Mouse (Mus musculus): Measurements from ENCODE around the gene Tril. TPM values are rescaled to one million over a fixed set of nuclear protein-coding genes. Genes with fewer than 3 reads are reported as not detected.
A peak's percentile ranks its signal among the peaks of the same experiment; 100 is the strongest.

Gene Tril
- polyA plus RNA-seq, 1 experiment from 2014 or later, result 26.5 TPM

- H3K27ac ChIP-seq (ENCODE audit: low read depth, low read length), result no peak overlapping the region
- H3K36me3 ChIP-seq (ENCODE audit: control insufficient read depth, insufficient read depth, low read length), result no peaks in the 10 kb centered on the region
Measured at GRCm38 (mm10) chr6:53801269-53801892, 19.2 kb downstream of the Tril start.

GRCm38 (mm10) chr6:53798865-53799264 is 21.8 kb downstream of the Tril start:
- no peak overlapping the region for H3K4me2 ChIP-seq (ENCODE audit: low read depth, low read length, severe bottlenecking)
- H3K4me3 ChIP-seq (ENCODE audit: low read depth, low read length), result no peak overlapping the region
- no peaks in the 10 kb centered on the region for H3K9me3 ChIP-seq (ENCODE audit: control insufficient read depth, low read length)
- H3K4me1 ChIP-seq (replicated peaks; ENCODE audit: control insufficient read depth, insufficient read depth, low read length), result no peaks in the 10 kb centered on the region; the same call in 1 of the 2 replicates
- DNase-seq (ENCODE audit: low spot score) (peak; percentile 28), ATAC-seq (replicated peaks; ENCODE audit: low FRiP score) (no peak)
- H3K36me3 ChIP-seq (ENCODE audit: control insufficient read depth, insufficient read depth, low read length), result no peaks in the 10 kb centered on the region
- no peaks in the 10 kb centered on the region for H3K27me3 ChIP-seq (ENCODE audit: control insufficient read depth, insufficient read depth, low read length)
- no peak overlapping the region for H3K27ac ChIP-seq (ENCODE audit: low read depth, low read length)
- no peak overlapping the region for H3K9ac ChIP-seq (ENCODE audit: low read length)
- WGBS, result 75% methylated on average over 3 of the region's 3 CpGs

More at GRCm38 (mm10) chr6:53801269-53801892, 19.2 kb downstream of the Tril start:
- Histone ChIP-seq H3K27me3 (ENCODE audit: control insufficient read depth, insufficient read depth, low read length) (no peaks in the 10 kb centered on the region), H3K4me1 (replicated peaks; ENCODE audit: control insufficient read depth, insufficient read depth, low read length) (no peaks in the 10 kb centered on the region), H3K4me3 (ENCODE audit: low read depth, low read length) (no peak overlapping the region), H3K4me2 (ENCODE audit: low read depth, low read length, severe bottlenecking) (no peak overlapping the region), H3K9me3 (ENCODE audit: control insufficient read depth, low read length) (no peaks in the 10 kb centered on the region), H3K9ac (ENCODE audit: low read length) (no peak overlapping the region)
- ATAC-seq (replicated peaks; ENCODE audit: low FRiP score) (no peak), DNase-seq (ENCODE audit: low spot score) (peak; percentile 33)
- WGBS, result 64% methylated on average over 4 of the region's 4 CpGs

- no peak overlapping the region for H3K4me2 ChIP-seq (ENCODE audit: low read depth, low read length, severe bottlenecking)
- H3K4me3 ChIP-seq (ENCODE audit: low read depth, low read length), result no peak overlapping the region
- whole genome bisulfite sequencing, result 40% methylated on average over 3 of the region's 3 CpGs
- H3K27me3 ChIP-seq (ENCODE audit: control insufficient read depth, insufficient read depth, low read length), result no peaks in the 10 kb centered on the region
- H3K9me3 ChIP-seq (ENCODE audit: control insufficient read depth, low read length), result no peaks in the 10 kb centered on the region
- H3K27ac ChIP-seq (ENCODE audit: low read depth, low read length), result no peak overlapping the region
- no peak for ATAC-seq (replicated peaks; ENCODE audit: low FRiP score)
- H3K9ac ChIP-seq (ENCODE audit: low read length), result no peak overlapping the region
- no peaks in the 10 kb centered on the region for H3K36me3 ChIP-seq (ENCODE audit: control insufficient read depth, insufficient read depth, low read length)
- no peaks in the 10 kb centered on the region; the same call in 1 of the 2 replicates for H3K4me1 ChIP-seq (replicated peaks; ENCODE audit: control insufficient read depth, insufficient read depth, low read length)
- DNase-seq (ENCODE audit: low spot score), result no peak
Measured at GRCm38 (mm10) chr6:53796835-53797234, 23.8 kb downstream of the Tril start.

DNA sequence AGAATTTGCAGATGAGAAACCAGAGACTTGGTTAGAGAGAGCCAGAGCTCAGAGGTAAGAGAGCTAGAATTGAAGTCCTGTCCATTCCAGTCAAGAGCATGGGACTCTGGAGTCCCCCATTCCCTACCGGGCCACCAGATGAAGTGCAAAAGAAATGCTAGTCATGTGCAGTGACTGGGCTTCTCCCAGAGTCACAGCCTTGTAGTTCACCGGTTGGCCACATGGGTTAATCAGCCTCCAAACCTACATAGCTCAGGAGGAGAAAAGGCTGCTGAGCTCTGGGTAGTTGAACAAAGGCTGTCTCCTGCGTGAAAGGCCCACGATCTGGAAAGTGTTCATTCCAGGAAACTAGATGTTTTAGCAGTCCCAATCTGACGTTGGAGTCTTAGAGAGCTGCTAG is 24.8 kb downstream of the Tril start:
- H3K4me2 ChIP-seq (ENCODE audit: low read depth, low read length, severe bottlenecking), result no peak overlapping the region
- no peaks in the 10 kb centered on the region for H3K27me3 ChIP-seq (ENCODE audit: control insufficient read depth, insufficient read depth, low read length)
- ATAC-seq (replicated peaks; ENCODE audit: low FRiP score) (no peak), DNase-seq (ENCODE audit: low spot score) (peak; percentile 70)
- no peak overlapping the region for H3K4me3 ChIP-seq (ENCODE audit: low read depth, low read length)
- no peak overlapping the region for H3K27ac ChIP-seq (ENCODE audit: low read depth, low read length)
- no peaks in the 10 kb centered on the region; the same call in 1 of the 2 replicates for H3K4me1 ChIP-seq (replicated peaks; ENCODE audit: control insufficient read depth, insufficient read depth, low read length)
- H3K9me3 ChIP-seq (ENCODE audit: control insufficient read depth, low read length), result no peaks in the 10 kb centered on the region
- no peak overlapping the region for H3K9ac ChIP-seq (ENCODE audit: low read length)
- 23% methylated on average over 5 of the region's 5 CpGs for WGBS
- no peaks in the 10 kb centered on the region for H3K36me3 ChIP-seq (ENCODE audit: control insufficient read depth, insufficient read depth, low read length)

DNA sequence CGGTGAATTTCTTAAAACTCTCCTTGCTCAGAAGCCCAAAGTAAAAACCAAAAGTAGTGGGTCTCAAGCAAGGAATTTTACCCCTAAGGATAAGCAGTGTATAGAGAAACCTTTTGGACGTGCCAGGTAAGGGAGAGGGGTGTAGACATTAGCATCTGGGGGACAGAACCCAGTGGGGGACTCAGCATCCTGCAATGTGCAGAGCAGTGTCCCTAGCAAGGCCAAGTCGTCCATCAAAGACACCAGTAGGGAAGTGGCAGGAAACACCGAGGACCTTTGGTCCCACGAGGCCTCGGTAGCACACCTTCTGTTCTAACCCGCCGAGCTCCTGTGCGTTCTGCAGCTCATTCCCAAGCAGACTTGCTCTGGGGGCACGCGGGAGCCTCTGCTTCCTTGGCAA is 25.6 kb downstream of the Tril start:
- Histone ChIP-seq H3K9me3 (ENCODE audit: control insufficient read depth, low read length) (no peaks in the 10 kb centered on the region), H3K4me2 (ENCODE audit: low read depth, low read length, severe bottlenecking) (no peak overlapping the region), H3K4me1 (replicated peaks; ENCODE audit: control insufficient read depth, insufficient read depth, low read length) (no peaks in the 10 kb centered on the region; the same call in 1 of the 2 replicates), H3K27ac (ENCODE audit: low read depth, low read length) (no peak overlapping the region), H3K36me3 (ENCODE audit: control insufficient read depth, insufficient read depth, low read length) (no peaks in the 10 kb centered on the region), H3K9ac (ENCODE audit: low read length) (no peak overlapping the region), H3K27me3 (ENCODE audit: control insufficient read depth, insufficient read depth, low read length) (no peaks in the 10 kb centered on the region), H3K4me3 (ENCODE audit: low read depth, low read length) (no peak overlapping the region)
- DNase-seq (ENCODE audit: low spot score), result no peak
- WGBS, result 54% methylated on average over 11 of the region's 11 CpGs
- no peak for ATAC-seq (replicated peaks; ENCODE audit: low FRiP score)

- H3K9ac ChIP-seq (ENCODE audit: low read length), result no peak overlapping the region
- H3K4me1 ChIP-seq (replicated peaks; ENCODE audit: control insufficient read depth, insufficient read depth, low read length), result no peaks in the 10 kb centered on the region; the same call in 1 of the 2 replicates
- ATAC-seq (replicated peaks; ENCODE audit: low FRiP score) (no peak), DNase-seq (ENCODE audit: low spot score) (peak; percentile 84)
- 13% methylated on average over 17 of the region's 17 CpGs for WGBS
- H3K36me3 ChIP-seq (ENCODE audit: control insufficient read depth, insufficient read depth, low read length), result no peaks in the 10 kb centered on the region
- no peak overlapping the region for H3K27ac ChIP-seq (ENCODE audit: low read depth, low read length)
- H3K9me3 ChIP-seq (ENCODE audit: control insufficient read depth, low read length), result no peaks in the 10 kb centered on the region
- H3K4me3 ChIP-seq (ENCODE audit: low read depth, low read length), result no peak overlapping the region
- H3K4me2 ChIP-seq (ENCODE audit: low read depth, low read length, severe bottlenecking), result no peak overlapping the region
- no peaks in the 10 kb centered on the region for H3K27me3 ChIP-seq (ENCODE audit: control insufficient read depth, insufficient read depth, low read length)
Measured at GRCm38 (mm10) chr6:53794323-53794971, 26.2 kb downstream of the Tril start.

- no peak overlapping the region for H3K4me3 ChIP-seq (ENCODE audit: low read depth, low read length)
- ATAC-seq (replicated peaks; ENCODE audit: low FRiP score), result no peak
- 44% methylated on average over 16 of the region's 16 CpGs for WGBS
Measured at GRCm38 (mm10) chr6:53782880-53783539, 37.6 kb downstream of the Tril start.

DNA sequence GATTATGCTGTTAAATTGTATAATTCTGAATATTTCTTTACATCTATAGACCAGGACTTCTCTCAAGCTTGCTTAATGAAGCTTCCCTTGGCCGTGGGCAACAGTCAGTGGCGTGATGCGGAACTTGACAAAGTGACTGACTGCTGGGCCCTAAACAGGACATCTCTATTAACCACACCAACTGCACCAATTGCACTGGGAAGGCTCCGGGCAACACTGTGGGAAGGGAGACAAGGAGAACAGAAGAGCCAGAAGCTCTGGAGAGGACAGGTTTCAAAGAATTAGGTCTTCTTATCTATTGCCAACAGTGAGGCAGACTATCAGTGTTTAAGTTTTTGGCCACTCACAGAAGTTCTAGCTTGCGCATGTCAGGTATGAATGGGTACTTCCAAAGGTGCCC is 38.4 kb downstream of the Tril start:
- no peak for ATAC-seq (replicated peaks; ENCODE audit: low FRiP score)
- WGBS, result 85% methylated on average over 5 of the region's 5 CpGs
- H3K4me1 ChIP-seq (replicated peaks; ENCODE audit: control insufficient read depth, insufficient read depth, low read length), result no peaks in the 10 kb centered on the region

More at GRCm38 (mm10) chr6:53782880-53783539, 37.6 kb downstream of the Tril start:
- H3K9me3 ChIP-seq (ENCODE audit: control insufficient read depth, low read length), result no peaks in the 10 kb centered on the region
- H3K9ac ChIP-seq (ENCODE audit: low read length), result no peak overlapping the region
- no peaks in the 10 kb centered on the region for H3K4me1 ChIP-seq (replicated peaks; ENCODE audit: control insufficient read depth, insufficient read depth, low read length)
- no peak overlapping the region for H3K27ac ChIP-seq (ENCODE audit: low read depth, low read length)
- H3K27me3 ChIP-seq (ENCODE audit: control insufficient read depth, insufficient read depth, low read length), result no peaks in the 10 kb centered on the region
- no peak overlapping the region for H3K4me2 ChIP-seq (ENCODE audit: low read depth, low read length, severe bottlenecking)
- DNase-seq (ENCODE audit: low spot score), result peak; percentile 73
- H3K36me3 ChIP-seq (ENCODE audit: control insufficient read depth, insufficient read depth, low read length), result no peaks in the 10 kb centered on the region

More for the DNA sequence above, 38.4 kb downstream of the Tril start:
- Histone ChIP-seq H3K4me2 (ENCODE audit: low read depth, low read length, severe bottlenecking) (no peak overlapping the region), H3K27ac (ENCODE audit: low read depth, low read length) (no peak overlapping the region), H3K4me3 (ENCODE audit: low read depth, low read length) (no peak overlapping the region), H3K9me3 (ENCODE audit: control insufficient read depth, low read length) (no peaks in the 10 kb centered on the region), H3K9ac (ENCODE audit: low read length) (no peak overlapping the region), H3K27me3 (ENCODE audit: control insufficient read depth, insufficient read depth, low read length) (no peaks in the 10 kb centered on the region), H3K36me3 (ENCODE audit: control insufficient read depth, insufficient read depth, low read length) (no peaks in the 10 kb centered on the region)
- no peak for DNase-seq (ENCODE audit: low spot score)

Data from forebrain, embryonic 11.5 days (tissue).